Mouse (Mus musculus) limb, embryonic 14.5 days (tissue): ENCODE results near the gene Rer1. TPM values are rescaled to one million over a fixed set of nuclear protein-coding genes. Genes with fewer than 3 reads are reported as not detected.

Source experiments
- ATAC-seq: fragments of 200-750 bp; cut with Nextera tagmentation; 2 replicates; pipeline ENCODE4 v1.8.0; 2017; ENCODE audit warnings: low read depth, moderate number of reproducible peaks, moderate TSS enrichment; ENCODE audit not compliant: low FRiP score
- DNase-seq: peaks from one replicate; pipeline ENCODE4 v3.0.0-alpha.2; 2015; ENCODE audit warnings: low spot score
- H3K27ac ChIP-seq: fragments of 300-500 bp; sonication (generic); replicated peaks from 2 replicates; pipeline ENCODE4 v1.5.1; 2014; ENCODE audit warnings: low read depth, mild to moderate bottlenecking, low read length, moderate library complexity, mixed read lengths
- H3K27me3 ChIP-seq: fragments of 300-500 bp; sonication (generic); 2 replicates; pipeline ENCODE4 v1.6.1; 2014; ENCODE audit warnings: low read length, mixed read lengths; ENCODE audit not compliant: control insufficient read depth, insufficient read depth
- H3K36me3 ChIP-seq: fragments of 300-500 bp; sonication (generic); 2 replicates; pipeline ENCODE4 v1.6.1; 2014; ENCODE audit warnings: mild to moderate bottlenecking, low read length, moderate library complexity, mixed read lengths; ENCODE audit not compliant: control insufficient read depth, insufficient read depth
- H3K4me1 ChIP-seq: fragments of 300-500 bp; sonication (generic); 2 replicates; pipeline ENCODE4 v1.6.1; 2014; ENCODE audit warnings: antibody characterized with exemption, low read length, mixed read lengths; ENCODE audit not compliant: control insufficient read depth, insufficient read depth
- H3K4me2 ChIP-seq: fragments of 300-500 bp; sonication (generic); replicated peaks from 2 replicates; pipeline ENCODE4 v1.6.1; 2014; ENCODE audit warnings: low read depth, mild to moderate bottlenecking, low read length, moderate library complexity; ENCODE audit not compliant: severe bottlenecking
- H3K4me3 ChIP-seq: fragments of 300-500 bp; sonication (generic); replicated peaks from 2 replicates; pipeline ENCODE4 v1.5.1; 2014; ENCODE audit warnings: low read length
- H3K9ac ChIP-seq: fragments of 300-500 bp; sonication (generic); 2 replicates; pipeline ENCODE4 v1.6.1; 2014; ENCODE audit warnings: mild to moderate bottlenecking, low read depth, low read length, moderate library complexity; ENCODE audit not compliant: severe bottlenecking
- H3K9me3 ChIP-seq: fragments of 300-500 bp; sonication (generic); 2 replicates; pipeline ENCODE4 v1.6.1; 2016; ENCODE audit warnings: low read length; ENCODE audit not compliant: control insufficient read depth
- POLR2A ChIP-seq: fragments of 200-500 bp; IDR thresholded peaks from 2 replicates; pipeline ENCODE4 v1.8.0; 2012; ENCODE audit warnings: inconsistent platforms, mild to moderate bottlenecking, moderate library complexity, borderline replicate concordance; ENCODE audit not compliant: insufficient read depth, insufficient read length; ENCODE audit errors: extremely low read depth
- WGBS: fragments of 180-500 bp; shearing (Covaris S2); extraction: QIAGEN DNeasy Blood & Tissue Kit; methylation state at CpG from one replicate; pipeline ENCODE4 v1.1.7; 2014; 5-methylcytosine and 5-hydroxymethylcytosine counted together
- polyA plus RNA-seq, 2 experiments: library from polyadenylated mRNA; depleted of rRNA in 1 of 2; stranded (reverse) in 1 of 2; unstranded in 1 of 2; fragments of >200 nt; fragmentation: Nextera tagmentation in 1 of 2; extraction: Ambion mirVana in 1 of 2; gene quantifications; 2 replicates each; pipeline versions ENCODE4 v1.2.1 to v1.2.3; 2012 to 2014

Gene Rer1
- polyA plus RNA-seq, 2 experiments = 129 to 175 TPM

GRCm38 (mm10) chr4:155095967-155096366 is 9.8 kb upstream of the Rer1 start:
- 73% methylated on average over 8 of the region's 8 CpGs for WGBS
- no peak overlapping the region for H3K4me2 ChIP-seq
- H3K36me3 ChIP-seq = peaks cover 6% of the 10 kb centered on the region; the same call in 1 of the 2 replicates
- peaks cover 4% of the 10 kb centered on the region; the same call in 1 of the 2 replicates for H3K4me1 ChIP-seq
- no peak for DNase-seq
- no peak overlapping the region for H3K9ac ChIP-seq
- no peak for ATAC-seq
- H3K27ac ChIP-seq = 0 out of 2 replicates have a peak overlapping the region, but pooled peaks have one; percentile 50
- TF ChIP-seq POLR2A = no peak
- H3K4me3 ChIP-seq = no peak overlapping the region
- H3K9me3 ChIP-seq = no peaks in the 10 kb centered on the region
- no peaks in the 10 kb centered on the region for H3K27me3 ChIP-seq

- Histone ChIP-seq H3K9ac (peak overlapping the region; percentile 31; the same call in 1 of the 2 replicates), H3K4me3 (no peak overlapping the region), H3K9me3 (no peaks in the 10 kb centered on the region), H3K27ac (0 out of 2 replicates have a peak overlapping the region, but pooled peaks have one; percentile 50), H3K4me2 (peak overlapping the region; percentile 10; the same call in 1 of the 2 replicates), H3K4me1 (peaks cover 4% of the 10 kb centered on the region; the same call in 1 of the 2 replicates), H3K27me3 (no peaks in the 10 kb centered on the region), H3K36me3 (peaks cover 8% of the 10 kb centered on the region; the same call in 1 of the 2 replicates)
- DNase-seq = peak; percentile 93
- TF ChIP-seq POLR2A = no peak
- peak; percentile 83 for ATAC-seq
- WGBS = 41% methylated on average over 8 of the region's 8 CpGs
These were observed 9.2 kb upstream of the Rer1 start for GRCm38 (mm10) chr4:155095238-155095900.

- no peaks in the 10 kb centered on the region for H3K27me3 ChIP-seq
- H3K27ac ChIP-seq = 0 out of 2 replicates have a peak overlapping the region, but pooled peaks have one; percentile 26
- ATAC-seq (0 out of 2 replicates have a peak, but pooled peaks have one; percentile 9), DNase-seq (no peak)
- no peak overlapping the region for H3K4me2 ChIP-seq
- H3K4me1 ChIP-seq = peaks cover 4% of the 10 kb centered on the region; the same call in 1 of the 2 replicates
- WGBS = 62% methylated on average over 3 of the region's 3 CpGs
- no peak overlapping the region for H3K4me3 ChIP-seq
- H3K9me3 ChIP-seq = no peaks in the 10 kb centered on the region
- H3K9ac ChIP-seq = no peak overlapping the region
- H3K36me3 ChIP-seq = peaks cover 10% of the 10 kb centered on the region
- no peak for TF ChIP-seq POLR2A
These were observed 8.4 kb upstream of the Rer1 start for GRCm38 (mm10) chr4:155094565-155094964.

- Histone ChIP-seq H3K27ac (no peak overlapping the region), H3K9me3 (no peaks in the 10 kb centered on the region), H3K9ac (no peak overlapping the region), H3K4me3 (no peak overlapping the region), H3K4me1 (peaks cover 4% of the 10 kb centered on the region; the same call in 1 of the 2 replicates), H3K4me2 (no peak overlapping the region), H3K27me3 (no peaks in the 10 kb centered on the region), H3K36me3 (peaks cover 18% of the 10 kb centered on the region)
- ATAC-seq = no peak
- 78% methylated on average over 7 of the region's 7 CpGs for WGBS
- TF ChIP-seq POLR2A = no peak
- DNase-seq = no peak
These were observed 7.4 kb upstream of the Rer1 start for GRCm38 (mm10) chr4:155093431-155094149.

- H3K9me3 ChIP-seq = no peaks in the 10 kb centered on the region
These were observed 6.7 kb upstream of the Rer1 start for GRCm38 (mm10) chr4:155092718-155093430.

More at GRCm38 (mm10) chr4:155092718-155093430, 6.7 kb upstream of the Rer1 start:
- H3K4me3 ChIP-seq = no peak overlapping the region
- whole genome bisulfite sequencing = 87% methylated on average over 19 of the region's 19 CpGs
- H3K27me3 ChIP-seq = no peaks in the 10 kb centered on the region
- H3K27ac ChIP-seq = no peak overlapping the region
- DNase-seq = no peak
- no peak for ATAC-seq
- no peak for TF ChIP-seq POLR2A
- H3K36me3 ChIP-seq = peaks cover 18% of the 10 kb centered on the region
- no peak overlapping the region for H3K4me2 ChIP-seq
- H3K4me1 ChIP-seq = peaks cover 4% of the 10 kb centered on the region; the same call in 1 of the 2 replicates
- no peak overlapping the region for H3K9ac ChIP-seq
